Mouse (Mus musculus) ES-Bruce4 (cell line): Measurements from ENCODE around the gene Cdhr2. TPM values are rescaled to one million over a fixed set of nuclear protein-coding genes. Genes with fewer than 3 reads are reported as not detected.

Source experiments
- H3K27ac ChIP-seq: 2 replicates; pipeline ENCODE4 v1.5.1; 2012; ENCODE audit warnings: low read length, inconsistent platforms; ENCODE audit not compliant: insufficient read depth
- H3K27me3 ChIP-seq: 2 replicates; pipeline ENCODE4 v1.6.1; 2012; ENCODE audit warnings: mild to moderate bottlenecking, low read length, inconsistent platforms; ENCODE audit not compliant: control insufficient read depth, poor library complexity, insufficient read depth, severe bottlenecking
- H3K36me3 ChIP-seq: 2 replicates; pipeline ENCODE4 v1.6.1; 2012; ENCODE audit warnings: inconsistent platforms, mild to moderate bottlenecking, low read length, moderate library complexity; ENCODE audit not compliant: control insufficient read depth, poor library complexity, insufficient read depth, severe bottlenecking
- H3K4me1 ChIP-seq: one replicate; pipeline ENCODE4 v1.8.1; 2011; ENCODE audit warnings: low read length; ENCODE audit not compliant: control insufficient read depth, insufficient read depth
- H3K4me3 ChIP-seq: 2 replicates; pipeline ENCODE4 v1.5.1; 2011; ENCODE audit warnings: low read depth, mild to moderate bottlenecking, low read length
- H3K9ac ChIP-seq: 2 replicates; pipeline ENCODE4 v1.6.1; 2012; ENCODE audit warnings: low read depth, mild to moderate bottlenecking, inconsistent platforms; ENCODE audit not compliant: poor library complexity, severe bottlenecking
- H3K9me3 ChIP-seq: replicated peaks from 2 replicates; pipeline ENCODE4 v1.6.1; 2012; ENCODE audit warnings: mild to moderate bottlenecking, low read length, inconsistent platforms; ENCODE audit not compliant: control insufficient read depth, poor library complexity, insufficient read depth, severe bottlenecking
- CTCF ChIP-seq: IDR thresholded peaks from one replicate; pipeline ENCODE4 v1.8.1; 2011; ENCODE audit warnings: low read depth, low read length
- EP300 ChIP-seq: IDR thresholded peaks from 2 replicates; pipeline ENCODE4 v1.6.1; 2011; ENCODE audit warnings: low read depth, low read length; ENCODE audit not compliant: insufficient read depth
- POLR2A ChIP-seq: IDR thresholded peaks from one replicate; pipeline ENCODE4 v1.8.1; 2011; ENCODE audit warnings: low read length; ENCODE audit not compliant: insufficient read depth
- polyA plus RNA-seq: library from polyadenylated mRNA; stranded (reverse); fragments of >200 nt; gene quantifications from 2 replicates; pipeline ENCODE4 v1.2.4, GENCODE M21; 2011; ENCODE audit warnings: low read depth; ENCODE audit not compliant: missing spikeins, insufficient read depth, insufficient read length

Gene Cdhr2
- polyA plus RNA-seq, 1 experiment: not detected

- peaks cover 6% of the 10 kb centered on the region for H3K4me1 ChIP-seq
- H3K4me3 ChIP-seq: no peak overlapping the region
- H3K27me3 ChIP-seq: no peaks in the 10 kb centered on the region
- no peak overlapping the region for H3K9ac ChIP-seq
- no peak overlapping the region for H3K27ac ChIP-seq
- TF ChIP-seq EP300: no peak
- TF ChIP-seq CTCF: no peak
- no peak for TF ChIP-seq POLR2A
- no peaks in the 10 kb centered on the region for H3K36me3 ChIP-seq
- H3K9me3 ChIP-seq: no peaks in the 10 kb centered on the region
Observed at GRCm38 (mm10) chr13:54690151-54690740, 11.0 kb upstream of the Cdhr2 start.

GRCm38 (mm10) chr13:54691737-54692136, 9.5 kb upstream of the Cdhr2 start:
- Histone ChIP-seq H3K9ac (no peak overlapping the region; the same call in 1 of the 2 replicates), H3K9me3 (no peaks in the 10 kb centered on the region), H3K36me3 (no peaks in the 10 kb centered on the region), H3K4me1 (peaks cover 4% of the 10 kb centered on the region), H3K27ac (no peak overlapping the region), H3K4me3 (no peak overlapping the region), H3K27me3 (no peaks in the 10 kb centered on the region)
- TF ChIP-seq CTCF: no peak
- TF ChIP-seq POLR2A: no peak

GRCm38 (mm10) chr13:54692711-54693557, 8.3 kb upstream of the Cdhr2 start:
- H3K9ac ChIP-seq: peak overlapping the region; percentile 84
- peak overlapping the region; percentile 45 for H3K27ac ChIP-seq
- H3K9me3 ChIP-seq: no peaks in the 10 kb centered on the region
- no peaks in the 10 kb centered on the region for H3K27me3 ChIP-seq
- TF ChIP-seq EP300 (no peak), CTCF (no peak), POLR2A (no peak)
- peaks cover 4% of the 10 kb centered on the region for H3K4me1 ChIP-seq
- H3K4me3 ChIP-seq: peak overlapping the region; percentile 79
- H3K36me3 ChIP-seq: no peaks in the 10 kb centered on the region

DNA sequence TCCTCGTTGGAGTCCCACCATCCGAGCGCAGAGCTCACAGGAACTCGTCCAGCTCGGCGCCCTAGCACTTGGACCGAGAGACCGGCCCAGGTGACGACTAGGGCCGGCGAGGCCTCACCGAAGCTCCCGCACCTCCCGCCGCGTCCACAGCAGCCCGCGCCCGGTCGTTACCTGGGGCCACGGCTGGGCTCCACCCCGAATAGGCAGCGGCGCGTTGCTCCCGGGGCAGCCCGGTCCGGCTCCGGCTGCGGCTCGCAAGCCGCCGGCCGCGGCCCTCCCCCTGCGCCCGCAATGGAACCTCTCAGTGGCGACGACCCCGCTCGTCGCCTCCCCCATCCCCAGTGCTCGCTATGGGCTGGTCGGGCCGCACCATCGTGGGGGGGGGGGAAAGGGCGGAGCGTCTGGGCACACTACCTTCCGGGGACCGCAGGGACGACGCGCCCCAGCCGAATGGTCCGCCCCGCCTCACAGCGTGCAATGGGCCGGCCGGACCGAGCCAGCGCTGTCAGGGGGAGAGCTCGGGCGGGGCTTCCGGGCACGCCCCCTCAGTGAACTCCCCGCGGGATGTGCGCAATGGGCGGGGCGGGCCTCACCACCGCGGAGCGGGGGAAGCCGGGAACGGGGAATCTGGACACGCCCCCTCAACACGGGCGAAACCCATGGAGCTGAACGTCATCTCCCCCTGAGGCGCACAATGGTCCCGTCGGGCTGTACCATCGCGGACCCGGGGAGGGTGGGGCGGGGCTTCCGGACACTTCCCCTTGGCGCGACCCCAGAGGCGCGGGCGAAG, 7.5 kb upstream of the Cdhr2 start, which contains the start of gene Rnf44:
Gene Rnf44, minus strand, starts transcription at position 350 of the 790 bp plus-strand sequence.
- Histone ChIP-seq H3K36me3 (no peaks in the 10 kb centered on the region), H3K9me3 (no peaks in the 10 kb centered on the region), H3K4me1 (peaks cover 4% of the 10 kb centered on the region), H3K9ac (peak within 1 kb of the TSS; percentile 84), H3K27ac (peak within 1 kb of the TSS; percentile 88), H3K27me3 (no peaks in the 10 kb centered on the region), H3K4me3 (peak within 1 kb of the TSS; percentile 88)
- no peak for TF ChIP-seq POLR2A
- no peak for TF ChIP-seq EP300
- no peak for TF ChIP-seq CTCF

- TF ChIP-seq EP300 (no peak), CTCF (no peak), POLR2A (no peak)
- no peaks in the 10 kb centered on the region for H3K36me3 ChIP-seq
- H3K27ac ChIP-seq: peak overlapping the region; percentile 88
- no peaks in the 10 kb centered on the region for H3K9me3 ChIP-seq
- peak overlapping the region; percentile 70 for H3K9ac ChIP-seq
- peak overlapping the region; percentile 88 for H3K4me3 ChIP-seq
- peaks cover 4% of the 10 kb centered on the region for H3K4me1 ChIP-seq
- no peaks in the 10 kb centered on the region for H3K27me3 ChIP-seq
Observed at GRCm38 (mm10) chr13:54694348-54695060, 6.8 kb upstream of the Cdhr2 start.
